Mouse (Mus musculus) heart, adult 18-20 months (tissue): Measurements from ENCODE around the gene Tmem251. TPM values are rescaled to one million over a fixed set of nuclear protein-coding genes. Genes with fewer than 3 reads are reported as not detected.
A peak's percentile ranks its signal among the peaks of the same experiment; 100 is the strongest.

Source experiments
- DNase-seq, 2 experiments: peaks; one replicate each; pipeline ENCODE4 v3.0.0; 2021 to 2022; ENCODE audit warnings: mixed read lengths in 1 of 2
- total RNA-seq, 2 experiments: library from RNA; stranded (reverse); gene quantifications; 2 replicates each; pipeline ENCODE4 v1.2.3; 2021

Gene Tmem251
- total RNA-seq, 2 experiments from 2014 or later: 4.6 to 5.1 TPM

DNA sequence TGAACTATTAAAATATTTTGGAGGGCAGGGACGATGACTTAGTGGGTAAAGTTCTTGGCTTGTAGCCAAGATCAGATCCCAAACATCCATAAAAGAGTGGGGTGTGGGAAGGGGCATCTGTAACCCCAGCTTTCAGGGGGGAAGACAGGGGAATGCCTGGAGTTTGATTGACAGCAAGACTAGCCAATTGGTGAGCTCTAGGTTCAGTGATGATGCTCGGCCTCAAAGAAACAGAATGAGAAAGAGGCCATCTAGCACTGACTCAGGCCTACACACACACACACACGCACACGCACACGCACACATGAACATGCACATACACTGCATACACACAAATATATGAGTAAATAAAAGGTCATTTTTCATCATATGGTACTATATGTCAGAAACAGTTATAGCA lies 33.7 kb upstream of the Tmem251 start:
- no peak for DNase-seq

DNA sequence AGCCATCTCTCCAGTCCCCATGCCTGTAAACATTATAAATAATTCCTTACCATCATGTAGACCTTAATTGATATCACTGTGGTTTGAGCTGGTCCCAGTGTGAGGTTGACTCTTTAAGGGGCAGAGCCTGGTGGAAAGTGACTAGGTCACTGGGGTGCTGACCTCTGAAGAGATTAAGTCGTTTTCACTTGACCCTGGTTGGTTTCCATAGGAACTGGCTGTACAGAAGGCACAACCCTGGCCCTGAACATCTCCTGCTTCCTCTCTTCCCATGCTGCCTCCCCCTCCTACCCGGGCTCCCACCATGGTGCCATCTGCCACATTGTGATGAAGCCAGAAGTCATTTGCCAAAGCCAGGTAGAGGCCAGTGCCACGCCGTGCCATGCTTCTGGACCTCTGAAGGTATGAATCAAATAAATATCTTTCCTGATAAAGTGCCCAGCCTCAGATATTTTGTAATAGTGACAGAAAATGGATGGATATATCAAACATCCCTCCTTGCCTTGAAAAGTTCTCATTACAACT lies 32.6 kb upstream of the Tmem251 start:
- DNase-seq: no peak

DNA sequence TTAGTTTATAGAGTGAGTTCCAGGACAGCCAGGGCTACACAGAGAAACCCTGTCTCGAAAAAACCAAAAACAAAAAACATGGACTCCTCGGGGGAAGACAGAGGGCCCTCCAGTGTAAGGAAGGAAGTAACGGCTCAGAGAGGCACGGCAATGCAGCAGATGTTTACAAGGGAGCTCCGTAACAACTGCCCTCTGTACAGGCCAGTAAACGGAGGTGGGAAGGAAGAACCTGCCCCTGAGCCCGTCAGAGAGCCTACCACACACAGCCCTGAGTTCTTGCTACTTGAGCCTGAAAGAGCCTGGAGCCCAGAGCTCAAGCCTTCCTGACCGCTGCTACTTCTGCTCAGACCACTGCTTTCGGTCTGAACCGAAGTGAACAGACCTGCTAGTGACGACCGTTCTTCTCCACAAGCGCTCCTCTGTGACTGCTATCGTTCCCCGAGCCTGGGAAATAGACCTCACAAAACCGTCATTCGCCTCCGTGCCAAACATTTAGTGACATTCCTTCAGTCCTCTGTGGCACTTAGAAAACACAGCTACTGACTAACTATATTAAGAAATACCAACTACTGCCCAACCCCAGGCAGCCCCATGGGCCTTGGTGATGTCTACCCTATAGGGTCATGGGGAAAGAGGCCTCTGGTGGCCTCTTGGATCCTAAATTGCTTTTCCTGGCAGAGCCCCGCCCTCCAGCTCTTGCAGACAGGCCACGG lies 30.3 kb upstream of the Tmem251 start:
- DNase-seq: no peak

DNA sequence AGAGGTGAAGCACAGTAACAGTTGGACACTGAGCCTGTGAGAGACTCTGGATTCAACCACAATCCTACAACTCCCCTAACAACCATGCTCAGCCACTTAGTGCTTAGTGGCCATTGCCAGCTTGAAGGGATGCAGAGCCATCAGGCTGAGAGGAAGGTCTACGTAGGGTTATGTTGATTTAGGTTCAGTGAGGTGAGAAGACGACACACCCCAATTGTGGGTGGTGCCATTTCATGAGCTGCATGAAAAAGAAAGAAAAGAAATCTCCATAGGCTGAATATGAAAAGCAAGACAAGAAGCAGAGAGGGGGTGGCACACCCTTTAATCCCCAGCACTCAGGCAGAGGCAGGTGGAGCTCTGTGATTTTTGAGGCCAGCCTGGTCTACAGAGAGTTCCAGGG lies 29.4 kb upstream of the Tmem251 start:
- no peak for DNase-seq

DNA sequence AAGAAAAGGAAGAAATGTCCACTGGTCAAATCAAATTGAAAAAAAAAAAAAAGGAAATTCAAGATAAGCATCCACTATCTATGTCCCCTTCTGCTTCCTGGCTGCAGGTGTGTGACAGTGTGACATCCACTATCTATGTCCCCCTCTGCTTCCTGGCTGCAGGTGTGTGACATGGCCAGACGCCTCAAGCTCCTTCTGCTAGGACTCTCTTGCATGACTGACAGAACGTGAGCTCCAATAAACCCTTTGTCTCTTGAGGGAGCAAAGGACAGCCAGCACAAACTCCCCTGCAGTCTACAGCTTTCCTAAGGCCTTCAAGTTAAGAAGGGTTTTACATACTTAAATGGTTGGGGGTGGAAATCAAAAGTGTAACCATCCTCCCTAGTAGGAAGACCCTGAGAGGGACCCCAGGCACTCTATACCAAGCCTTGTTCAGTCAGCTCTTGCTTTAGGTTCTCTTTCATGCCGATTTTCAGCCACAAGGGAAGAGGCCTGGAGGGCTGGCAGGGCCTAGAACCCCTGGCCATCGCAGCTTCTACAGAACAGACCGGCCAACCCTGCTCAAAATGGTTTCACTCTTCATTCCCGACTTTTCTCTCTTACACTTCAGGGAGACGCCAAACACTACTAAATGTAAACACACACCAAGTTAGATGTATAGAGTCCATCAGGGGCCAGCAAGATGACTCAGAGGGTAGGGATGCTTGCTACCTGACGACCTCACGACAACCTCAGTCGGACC lies 28.7 kb upstream of the Tmem251 start:
- no peak for DNase-seq

DNA sequence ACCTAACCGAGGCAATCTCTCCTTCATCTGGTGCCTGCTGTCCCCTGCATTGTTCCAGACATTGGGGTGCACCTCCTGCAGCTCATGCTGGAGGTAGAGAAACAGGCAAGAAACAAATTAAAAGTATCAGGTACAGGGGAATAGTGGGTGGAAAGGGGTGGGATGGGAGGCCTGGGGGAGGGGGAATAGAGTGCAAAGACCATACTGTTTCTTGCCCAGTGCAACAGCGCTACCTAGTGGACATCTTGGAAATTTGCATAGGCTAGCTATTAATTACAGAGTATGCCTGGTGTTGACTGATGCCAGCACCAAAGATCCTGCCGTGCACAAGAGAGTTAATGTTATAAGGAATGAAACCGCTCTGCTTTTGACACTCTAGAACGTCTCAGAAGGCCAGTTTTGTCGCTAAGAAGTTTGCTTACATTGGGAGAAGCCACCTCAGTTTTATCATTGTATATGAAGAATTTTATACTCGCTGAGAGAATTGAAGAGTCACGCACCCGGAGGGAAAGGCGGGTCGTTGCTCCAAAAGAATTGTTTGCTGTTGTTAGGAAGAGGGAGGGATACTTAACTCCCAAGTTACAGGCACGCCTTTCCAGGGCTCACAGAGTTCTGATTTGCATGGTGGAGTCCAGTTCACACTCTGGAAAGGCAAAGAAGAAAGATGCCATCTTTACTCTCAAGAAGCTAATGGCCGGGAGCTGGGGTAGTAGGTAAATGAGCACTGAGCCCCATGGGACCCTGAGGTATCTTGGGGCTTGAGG lies 23.8 kb upstream of the Tmem251 start:
- DNase-seq: peak in 1 of 2 experiments; percentile 71

DNA sequence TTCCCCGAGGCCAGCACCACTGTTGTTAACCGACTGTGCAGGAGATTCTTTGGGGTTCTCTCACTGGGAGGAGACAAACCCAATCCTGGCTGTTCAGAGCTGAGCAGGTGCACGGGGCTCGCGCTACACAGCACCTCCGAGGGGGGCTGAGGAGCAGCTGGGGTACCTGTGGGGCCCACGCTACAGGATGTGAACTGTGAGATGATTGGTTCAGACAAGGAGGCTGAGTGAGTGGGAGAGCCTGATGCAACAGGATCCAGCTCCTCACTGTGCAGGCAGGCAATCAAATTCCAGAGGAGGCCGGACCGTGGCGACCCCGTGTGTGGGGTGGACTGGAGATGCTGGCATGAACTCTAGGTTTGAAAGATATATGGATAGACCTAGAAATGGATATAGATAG lies 21.1 kb upstream of the Tmem251 start:
- no peak for DNase-seq

DNA sequence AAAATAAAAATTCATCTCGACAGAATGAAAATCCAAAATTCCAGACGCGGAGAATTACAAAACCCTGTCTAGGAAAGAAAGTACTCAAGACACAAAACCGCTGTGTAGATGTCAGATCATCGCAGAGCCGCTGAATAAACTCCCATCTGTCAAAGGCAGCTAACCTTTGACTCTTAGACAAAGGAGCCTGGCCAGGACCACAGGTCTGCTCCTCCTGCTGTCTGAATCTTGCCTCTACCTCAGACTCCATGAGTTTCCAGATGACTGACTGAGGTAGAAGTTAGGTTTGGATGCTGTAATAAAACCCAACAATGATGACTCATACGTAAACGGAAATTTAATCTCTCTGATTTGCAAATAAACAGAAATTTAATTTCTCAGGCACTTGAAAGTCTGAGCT lies 20.6 kb upstream of the Tmem251 start:
- DNase-seq: no peak

DNA sequence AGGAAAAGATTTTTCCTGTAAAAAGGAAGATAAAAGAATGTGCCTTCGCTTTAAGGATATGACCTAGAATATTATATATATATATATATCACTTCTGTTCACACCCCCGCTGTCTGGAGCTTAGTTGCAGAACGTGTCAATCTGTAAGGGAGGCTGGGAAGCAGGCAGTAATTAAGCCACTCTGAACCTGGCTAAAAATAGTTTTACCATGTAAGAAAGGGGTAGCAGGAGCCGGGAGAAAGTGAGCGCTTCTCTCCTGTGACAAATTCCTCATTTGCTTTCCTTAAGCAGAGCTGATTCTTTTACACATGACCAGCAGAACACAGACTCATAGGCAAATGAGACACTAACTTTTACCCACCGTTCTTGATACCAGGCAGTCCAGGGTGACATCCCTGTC lies 19.7 kb upstream of the Tmem251 start:
- DNase-seq: no peak

DNA sequence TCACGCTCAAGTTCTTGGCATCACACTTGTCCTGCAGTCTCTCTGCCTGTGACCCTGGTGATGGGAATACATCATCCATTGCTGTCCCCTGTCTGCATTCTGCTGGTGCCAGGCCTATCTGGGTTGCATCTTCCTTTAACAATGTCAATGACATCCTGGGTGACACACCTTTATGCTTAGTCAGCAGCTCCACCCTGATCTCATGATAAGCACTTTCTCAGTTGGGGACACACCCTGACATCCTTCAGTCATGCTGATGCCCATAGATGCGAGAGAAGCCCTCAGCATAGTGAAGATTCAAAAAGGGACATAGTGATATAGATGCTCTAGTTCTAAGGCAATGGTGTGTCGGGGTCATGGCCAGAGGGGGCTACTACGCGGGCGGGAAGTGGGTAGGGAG lies 18.4 kb upstream of the Tmem251 start:
- DNase-seq: no peak

DNA sequence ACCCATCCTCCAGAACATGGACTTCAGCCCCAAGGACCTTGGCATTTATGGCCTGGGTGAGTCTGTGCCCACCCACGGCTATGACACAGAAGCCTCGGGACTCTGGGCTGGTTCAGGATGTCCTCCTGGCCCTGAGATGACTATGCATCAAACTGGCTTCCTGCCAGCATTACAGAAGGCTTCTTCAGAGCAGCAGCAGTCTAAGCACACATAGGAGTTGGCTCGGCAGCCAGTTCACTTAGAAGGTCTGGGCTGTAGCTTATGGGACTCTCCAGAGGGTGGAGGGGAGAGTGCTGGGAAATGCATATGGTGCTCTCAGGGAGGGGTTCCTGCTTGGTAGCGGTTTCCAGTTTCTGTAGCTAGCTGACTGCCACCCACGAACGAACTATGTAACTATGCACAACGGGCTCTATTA lies 17.8 kb upstream of the Tmem251 start:
- DNase-seq: no peak

DNA sequence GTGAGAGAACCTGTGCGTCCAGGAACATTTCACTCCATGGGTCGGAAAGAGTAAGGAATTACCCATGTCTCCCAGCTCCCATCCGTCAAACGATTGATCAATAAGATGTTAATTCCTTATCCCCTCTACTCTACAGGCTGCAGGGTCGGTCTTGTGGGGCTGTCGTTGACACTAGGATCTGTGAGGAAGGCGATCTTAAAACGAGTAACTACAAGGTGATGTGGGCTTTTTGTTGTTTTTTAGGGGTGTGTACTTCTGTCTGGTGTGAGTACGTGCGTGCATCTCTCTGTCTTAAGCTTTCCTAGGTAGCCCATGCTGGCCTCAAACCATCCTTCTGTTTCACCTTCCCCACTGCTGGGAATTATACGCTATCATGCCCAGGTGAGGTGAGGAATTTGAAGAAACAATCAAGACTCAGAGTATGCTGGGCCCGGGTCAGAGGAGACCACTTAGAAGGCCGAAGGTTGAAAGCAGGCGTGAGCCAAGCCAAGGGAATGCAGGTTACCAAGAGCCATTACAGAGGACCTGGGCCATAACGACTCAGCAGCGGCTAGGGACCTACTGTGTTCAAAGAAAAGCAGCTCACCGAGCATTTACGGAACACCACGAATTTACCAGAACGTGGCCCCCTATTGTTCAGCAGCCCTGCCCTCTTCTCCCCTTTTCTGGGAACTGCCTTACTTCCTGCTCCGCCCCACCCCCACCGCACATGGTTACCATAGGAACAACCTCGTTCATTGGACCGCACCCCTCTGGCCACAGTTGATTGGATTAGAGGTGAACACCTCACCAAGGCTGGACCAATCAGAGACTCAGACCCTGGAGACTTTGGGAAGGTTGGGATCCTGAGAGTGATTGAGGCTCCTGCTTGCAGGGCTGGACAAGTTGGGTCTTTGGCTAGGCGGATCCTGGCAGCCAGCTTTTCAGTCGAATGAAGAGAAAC lies 13.4 kb upstream of the Tmem251 start:
- DNase-seq: peak; percentile 27 to 43

DNA sequence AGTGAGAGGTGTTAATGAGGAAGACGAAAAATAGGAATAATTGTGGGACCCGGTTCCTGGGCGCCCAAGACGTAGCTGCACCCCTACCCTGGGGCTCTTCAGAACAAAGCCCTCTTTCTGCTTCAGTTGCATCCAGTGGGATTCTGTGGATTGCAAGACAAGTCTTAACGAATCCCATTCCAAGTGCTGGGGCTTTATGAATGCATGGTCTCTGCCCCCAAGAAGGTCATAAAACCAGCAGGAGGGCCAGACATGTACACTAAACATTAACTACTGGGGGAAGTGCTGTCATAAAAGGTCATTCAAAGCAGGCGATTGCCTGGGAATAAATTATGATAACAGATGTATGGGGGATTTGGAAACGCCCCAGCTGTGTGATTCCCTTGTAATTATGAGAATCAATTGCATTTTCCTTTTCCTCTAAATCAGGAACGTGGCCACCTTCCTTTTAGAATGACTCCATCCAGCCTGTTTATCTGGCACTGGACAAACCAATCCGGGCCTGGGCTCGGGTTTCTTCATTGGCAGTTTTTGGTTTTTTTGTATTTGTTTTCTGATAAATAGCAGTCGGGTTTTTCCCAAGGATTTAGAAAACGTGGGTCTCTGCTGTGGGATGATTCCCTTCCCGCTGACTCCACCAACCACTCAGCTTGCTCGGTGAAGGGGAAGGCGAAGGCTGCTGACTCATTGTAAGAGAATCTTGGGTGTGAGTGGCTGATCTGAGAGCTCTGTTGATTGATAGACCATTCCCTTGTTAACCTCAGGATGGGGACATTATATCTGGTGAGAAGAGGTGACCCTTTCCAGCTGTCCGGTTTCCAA lies 12.6 kb upstream of the Tmem251 start:
- no peak for DNase-seq

DNA sequence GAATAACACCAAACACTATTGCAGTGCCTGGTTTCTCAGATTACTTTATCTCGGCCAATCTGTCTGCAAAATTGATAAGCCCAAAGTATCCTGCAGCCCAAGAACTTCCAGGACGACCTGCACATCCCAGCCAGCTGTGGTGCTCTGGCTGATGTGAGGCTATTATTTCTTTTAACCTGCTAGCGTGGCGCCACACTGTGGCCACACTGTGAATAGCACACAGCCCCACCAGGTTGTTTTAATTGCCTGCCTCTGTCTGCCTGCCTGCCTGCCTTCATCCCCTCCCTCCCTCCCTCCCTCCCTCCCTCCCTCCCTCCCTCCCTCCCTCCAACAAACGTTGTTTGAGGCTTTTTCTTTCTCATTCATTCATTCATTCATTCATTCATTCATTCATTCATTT lies 10.2 kb upstream of the Tmem251 start:
- peak; percentile 47 to 62 for DNase-seq

DNA sequence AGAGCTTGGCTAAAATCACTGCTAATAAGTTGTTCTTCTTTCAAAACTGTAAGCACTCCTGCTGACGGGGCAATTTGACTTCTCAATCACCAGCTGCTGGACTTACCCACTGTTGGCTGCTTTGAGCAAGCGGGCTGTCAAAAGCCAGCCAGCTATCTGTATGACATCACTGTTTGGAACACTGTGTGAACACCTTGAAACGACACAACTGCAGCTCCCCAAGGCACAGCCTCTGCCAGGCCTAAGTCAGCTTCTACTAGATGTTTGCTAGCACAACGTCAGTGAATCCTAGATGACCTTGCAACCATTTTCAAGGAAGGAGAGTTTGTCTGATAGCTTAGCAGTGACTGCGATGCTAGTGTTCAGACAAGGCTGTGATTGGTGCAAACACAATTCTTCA lies 4.5 kb upstream of the Tmem251 start:
- no peak for DNase-seq

DNA sequence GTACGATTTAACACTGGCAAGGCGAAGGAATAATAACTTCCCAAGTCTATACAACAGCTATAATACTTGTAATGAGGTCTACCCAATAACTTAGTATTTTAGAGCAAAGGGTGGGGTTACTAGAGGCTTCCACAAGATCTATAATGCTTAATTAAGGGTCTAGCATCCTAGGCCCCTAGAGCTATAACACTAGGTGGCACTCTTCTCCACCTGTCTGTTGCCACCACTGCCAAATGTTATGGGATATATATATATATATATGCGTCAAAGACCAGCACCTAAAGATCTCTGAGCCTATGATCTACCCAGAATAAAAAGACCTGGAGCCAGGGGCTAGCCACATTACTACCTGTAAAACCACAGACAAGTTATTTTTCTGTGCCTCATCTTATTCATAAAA lies 3.3 kb upstream of the Tmem251 start:
- DNase-seq: no peak

DNA sequence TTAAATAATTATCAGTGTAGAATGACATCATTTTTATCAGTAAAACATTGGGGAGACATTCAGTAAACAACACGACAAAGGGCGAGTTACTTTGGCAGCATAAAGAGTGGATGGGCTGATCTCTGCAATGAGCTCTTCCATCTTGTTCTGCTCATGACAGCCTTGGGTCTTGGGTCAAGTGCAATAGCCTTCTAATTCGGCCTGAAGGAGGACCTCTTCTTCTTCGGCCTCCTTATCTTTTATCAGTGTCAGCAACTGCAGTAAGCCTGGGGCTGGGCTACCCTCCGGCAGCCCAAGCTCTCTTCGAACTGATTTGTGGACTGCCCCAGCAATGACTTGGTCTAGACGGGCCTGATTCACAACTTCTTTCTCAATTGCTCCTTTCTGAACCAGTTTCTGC lies 1.5 kb upstream of the Tmem251 start:
- no peak for DNase-seq

DNA sequence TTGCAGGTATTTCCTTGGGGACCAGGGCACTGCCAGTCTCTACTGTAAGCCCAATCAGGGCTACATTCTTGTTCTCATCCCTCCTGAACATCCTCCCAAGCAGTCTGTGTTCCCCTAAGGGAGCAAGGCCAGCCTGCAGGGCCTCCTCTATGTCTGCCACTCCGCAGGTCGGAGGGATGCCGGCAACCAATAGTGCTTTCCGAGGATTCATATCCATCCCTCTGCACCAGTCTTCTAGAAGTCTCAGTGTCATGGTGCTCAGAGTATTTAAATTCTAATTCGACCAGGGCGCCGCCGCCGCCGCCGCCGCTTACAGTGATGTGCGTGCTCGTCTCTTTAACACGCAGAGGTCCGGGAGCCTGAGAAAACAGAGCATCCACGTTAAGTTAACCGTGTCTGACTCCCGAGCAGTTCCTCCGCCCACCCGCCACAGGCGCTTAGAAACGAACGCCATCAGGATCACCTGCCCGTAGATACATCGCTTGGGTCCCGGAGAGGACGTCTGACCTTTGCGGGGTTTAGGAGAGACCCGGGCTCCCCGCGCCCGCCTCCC lies 450 bp upstream of the Tmem251 start:
- no peak for DNase-seq

DNA sequence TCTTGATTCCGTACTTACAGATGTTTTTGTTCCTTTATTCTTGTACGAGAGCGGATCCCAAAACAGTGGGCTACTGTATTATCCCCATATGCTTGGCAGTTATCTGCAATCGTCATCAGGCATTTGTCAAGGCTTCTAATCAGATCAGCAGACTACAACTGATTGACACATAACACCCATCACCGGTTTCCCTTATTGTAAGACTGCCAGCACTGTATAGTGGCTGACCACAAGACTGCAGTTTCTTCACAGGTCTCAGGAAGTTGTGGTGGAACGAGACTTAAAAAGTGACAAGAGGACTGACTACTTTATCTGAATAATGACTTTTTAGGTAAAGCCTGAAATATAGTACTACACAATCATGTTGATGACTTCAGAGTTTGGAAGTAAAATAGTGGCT lies 1.3 kb downstream of the Tmem251 start:
- DNase-seq: no peak

DNA sequence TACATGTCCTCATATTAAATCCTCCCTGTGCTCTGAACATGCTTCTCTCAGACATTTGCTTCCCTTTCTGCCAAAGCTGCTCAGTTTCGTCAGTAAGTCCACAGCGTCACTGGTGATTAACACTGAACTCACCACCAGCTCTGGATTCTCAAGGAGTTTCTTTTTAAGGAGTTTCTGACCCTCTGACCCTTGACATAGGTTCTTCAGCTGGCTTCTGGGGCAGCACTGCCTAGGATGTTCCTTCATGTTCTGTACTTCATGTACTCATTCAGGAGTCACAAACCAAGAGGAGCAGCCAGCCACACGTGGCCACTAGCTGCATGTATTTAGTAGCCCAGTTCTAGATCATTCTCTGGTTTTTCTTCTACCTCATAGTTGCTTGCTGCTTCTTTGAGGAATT lies 4.7 kb downstream of the Tmem251 start:
- no peak for DNase-seq

DNA sequence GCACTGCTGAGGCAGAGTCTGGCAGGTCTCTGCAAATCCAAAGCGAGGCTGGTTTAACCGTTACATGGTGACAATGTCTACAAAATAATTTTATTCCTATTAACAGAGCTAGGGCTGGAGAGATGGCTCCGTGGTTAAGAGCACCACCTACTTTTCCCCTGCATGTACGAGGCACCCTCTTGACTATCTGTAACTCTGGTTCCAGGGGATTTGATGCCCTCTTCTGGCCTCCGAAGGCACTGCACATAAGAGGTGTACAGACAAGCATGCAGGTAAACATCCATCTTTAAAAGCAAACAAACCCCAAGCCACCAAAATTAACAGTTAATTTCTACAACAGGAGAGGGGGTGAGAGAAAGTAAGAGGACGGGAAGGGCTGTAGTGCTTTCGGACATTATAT lies 12.7 kb downstream of the Tmem251 start:
- peak; percentile 11 to 32 for DNase-seq
